Mouse (Mus musculus): ENCODE results near the gene Map4k2. TPM values are rescaled to one million over a fixed set of nuclear protein-coding genes. Genes with fewer than 3 reads are reported as not detected.

The Map4k2 gene
- total RNA-seq, 2 experiments from 2014 or later = 36.4 to 56.7 TPM

GRCm38 (mm10) chr19:6342276-6342933 is 1.5 kb downstream of the Map4k2 start:
- DNase-seq = no peak
- intact Hi-C loops (cut with DNase I) = no loop called here

GRCm38 (mm10) chr19:6343066-6343925 is 2.4 kb downstream of the Map4k2 start:
- intact Hi-C loops (cut with DNase I) = no loop called here

GRCm38 (mm10) chr19:6343996-6344395 is 3.1 kb downstream of the Map4k2 start:
- no peak for DNase-seq
- intact Hi-C loops (cut with DNase I) = no loop called here

More at GRCm38 (mm10) chr19:6343066-6343925, 2.4 kb downstream of the Map4k2 start:
- no peak for DNase-seq

GRCm38 (mm10) chr19:6346023-6346422 is 5.1 kb downstream of the Map4k2 start:
- DNase-seq = no peak
- intact Hi-C loops (cut with DNase I) = no loop called here

GRCm38 (mm10) chr19:6346661-6347060 is 5.7 kb downstream of the Map4k2 start:
- intact Hi-C loops (cut with DNase I) = no loop called here
- no peak for DNase-seq

- intact Hi-C loops (cut with DNase I) = no loop called here
- no peak for DNase-seq
Observed at GRCm38 (mm10) chr19:6347615-6348014, 6.7 kb downstream of the Map4k2 start.

- no peak for DNase-seq
- intact Hi-C loops (cut with DNase I) = no loop called here
Observed at GRCm38 (mm10) chr19:6348717-6349116, 7.8 kb downstream of the Map4k2 start.

GRCm38 (mm10) chr19:6349215-6349983 is 8.5 kb downstream of the Map4k2 start:
- DNase-seq = no peak
- intact Hi-C loops (cut with DNase I) = no loop called here

GRCm38 (mm10) chr19:6351431-6352106 is 10.6 kb downstream of the Map4k2 start:
- intact Hi-C loops (cut with DNase I) = no loop called here
- no peak for DNase-seq

GRCm38 (mm10) chr19:6352107-6352505 is 11.2 kb downstream of the Map4k2 start:
- intact Hi-C loops (cut with DNase I) = no loop called here
- DNase-seq = no peak

GRCm38 (mm10) chr19:6354030-6354429 is 13.1 kb downstream of the Map4k2 start:
- intact Hi-C loops (cut with DNase I) = no loop called here
- DNase-seq = no peak

- intact Hi-C loops (cut with DNase I) = no loop called here
- no peak for DNase-seq
Observed at GRCm38 (mm10) chr19:6361291-6361690, 20.4 kb downstream of the Map4k2 start.

- intact Hi-C loops (cut with DNase I) = no loop called here
- no peak for DNase-seq
Observed at GRCm38 (mm10) chr19:6363091-6363410, 22.1 kb downstream of the Map4k2 start.

- peak; percentile 99 for DNase-seq
- intact Hi-C loops (cut with DNase I) = loop anchor here (2.0 kb wide), 1 partner anchor 35 kb away; the partner anchor contains the start of gene Rasgrp2
Observed at GRCm38 (mm10) chr19:6363411-6364240, 22.7 kb downstream of the Map4k2 start, which contains the start of gene Sf1. TSS of gene Sf1 (plus strand) at chr19:6363690.

GRCm38 (mm10) chr19:6364317-6364725 is 23.4 kb downstream of the Map4k2 start:
- intact Hi-C loops (cut with DNase I) = loop anchor here (2.0 kb wide), 1 partner anchor 34 kb away; the partner anchor contains the start of gene Rasgrp2
- DNase-seq = peak; percentile 91 to 93

- intact Hi-C loops (cut with DNase I) = loop anchor here (2.0 kb wide), 1 partner anchor 34 kb away; the partner anchor contains the start of gene Rasgrp2
- DNase-seq = no peak
Observed at GRCm38 (mm10) chr19:6364842-6365241, 23.9 kb downstream of the Map4k2 start.

GRCm38 (mm10) chr19:6370175-6370574 is 29.2 kb downstream of the Map4k2 start:
- intact Hi-C loops (cut with DNase I) = no loop called here
- DNase-seq = no peak

- intact Hi-C loops (cut with DNase I) = no loop called here
- no peak for DNase-seq
Observed at GRCm38 (mm10) chr19:6372433-6372832, 31.5 kb downstream of the Map4k2 start.

Measured in heart, postnatal 36 days (tissue).